Mouse (Mus musculus) lung, embryonic 15.5 days (tissue): ENCODE measurements around the gene Cnot8. TPM values are rescaled to one million over a fixed set of nuclear protein-coding genes. Genes with fewer than 3 reads are reported as not detected.

Experiments
- polyA plus RNA-seq: library from polyadenylated mRNA; unstranded; fragments of >200 nt; fragmentation: Nextera tagmentation; extraction: Ambion mirVana; gene quantifications from 2 replicates; pipeline ENCODE4 v1.2.1, GENCODE M21; 2015

Cnot8 gene
- polyA plus RNA-seq, 1 experiment from 2014 or later = 96.1 TPM

Other genes starting within 250 kb of the Cnot8 start
- gene Larp1, start 95.1 kb upstream of the Cnot8 start, polyA plus RNA-seq = 19.0 and 19.5 TPM in 2 replicates
- not detected in 2 replicates for gene Gm12248, start 11.0 kb upstream of the Cnot8 start, polyA plus RNA-seq
- 20.2 and 20.9 TPM in 2 replicates for gene Gemin5, start 64.4 kb downstream of the Cnot8 start, polyA plus RNA-seq
- gene Mrpl22, start 67.5 kb downstream of the Cnot8 start, polyA plus RNA-seq = 109 and 117 TPM in 2 replicates
- gene Igtp, start 95.4 kb downstream of the Cnot8 start, polyA plus RNA-seq = 4.9 and 5.2 TPM in 2 replicates
- 2.3 and 2.4 TPM in 2 replicates for gene Irgm2, start 95.5 kb downstream of the Cnot8 start, polyA plus RNA-seq
- 0.06 TPM in 1 of 2 replicates, not detected in the other for gene 4930438A08Rik, start 170.6 kb downstream of the Cnot8 start, polyA plus RNA-seq
- 23.4 and 25.6 TPM in 2 replicates for gene Zfp692, start 202.9 kb downstream of the Cnot8 start, polyA plus RNA-seq
- 29.8 and 32.3 TPM in 2 replicates for gene Zfp672, start 226.2 kb downstream of the Cnot8 start, polyA plus RNA-seq
- 32.3 and 38.3 TPM in 2 replicates for gene Sh3bp5l, start 226.6 kb downstream of the Cnot8 start, polyA plus RNA-seq